Mouse (Mus musculus) megakaryocyte, embryonic 14.5 days (primary cell): ENCODE measurements around the gene Bmp3.

ENCODE experiments used
- FLI1 ChIP-seq: IDR thresholded peaks from 2 replicates; pipeline ENCODE4 v1.6.1; 2012; ENCODE audit warnings: low read length, inconsistent platforms, mixed read lengths
- GATA1 ChIP-seq: IDR thresholded peaks from 3 replicates; pipeline ENCODE4 v1.6.1; 2012; ENCODE audit warnings: mixed read lengths, low read length, inconsistent platforms, borderline replicate concordance

DNA sequence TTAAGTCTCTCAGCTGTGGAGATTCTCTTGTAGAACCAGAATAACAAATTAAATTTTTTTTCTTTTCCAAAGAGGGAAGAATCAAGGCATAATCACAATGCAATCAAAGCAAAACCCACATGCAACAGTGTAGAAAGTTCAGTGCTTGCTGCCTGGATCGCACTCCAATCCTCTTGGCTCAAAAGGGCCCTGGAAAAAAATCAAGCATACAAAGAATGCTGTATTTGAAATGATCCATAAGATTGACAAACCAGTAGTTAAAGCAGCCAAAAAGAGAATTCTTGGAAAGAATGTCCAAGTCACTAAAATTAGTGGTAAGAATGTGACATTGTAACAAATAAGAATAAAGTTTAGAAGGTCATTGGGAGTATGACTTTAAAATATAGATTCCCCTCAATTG, 38.9 kb upstream of the Bmp3 start:
- TF ChIP-seq GATA1, result no peak
- TF ChIP-seq FLI1, result no peak
